Mouse (Mus musculus): ENCODE data around the gene Nat8f1. TPM values are rescaled to one million over a fixed set of nuclear protein-coding genes. Genes with fewer than 3 reads are reported as not detected.
A peak's percentile ranks its signal among the peaks of the same experiment; 100 is the strongest.
"Not testable (repeated sequence)": the region's sequence is repeated elsewhere in the genome, so short reads cannot be mapped to it uniquely, and the experiment has no call there.

Gene Nat8f1
- polyA plus RNA-seq (2012; ENCODE audit: insufficient read depth, insufficient read length, missing spikeins) = 11.6 and 12.2 TPM in 2 replicates

DNA sequence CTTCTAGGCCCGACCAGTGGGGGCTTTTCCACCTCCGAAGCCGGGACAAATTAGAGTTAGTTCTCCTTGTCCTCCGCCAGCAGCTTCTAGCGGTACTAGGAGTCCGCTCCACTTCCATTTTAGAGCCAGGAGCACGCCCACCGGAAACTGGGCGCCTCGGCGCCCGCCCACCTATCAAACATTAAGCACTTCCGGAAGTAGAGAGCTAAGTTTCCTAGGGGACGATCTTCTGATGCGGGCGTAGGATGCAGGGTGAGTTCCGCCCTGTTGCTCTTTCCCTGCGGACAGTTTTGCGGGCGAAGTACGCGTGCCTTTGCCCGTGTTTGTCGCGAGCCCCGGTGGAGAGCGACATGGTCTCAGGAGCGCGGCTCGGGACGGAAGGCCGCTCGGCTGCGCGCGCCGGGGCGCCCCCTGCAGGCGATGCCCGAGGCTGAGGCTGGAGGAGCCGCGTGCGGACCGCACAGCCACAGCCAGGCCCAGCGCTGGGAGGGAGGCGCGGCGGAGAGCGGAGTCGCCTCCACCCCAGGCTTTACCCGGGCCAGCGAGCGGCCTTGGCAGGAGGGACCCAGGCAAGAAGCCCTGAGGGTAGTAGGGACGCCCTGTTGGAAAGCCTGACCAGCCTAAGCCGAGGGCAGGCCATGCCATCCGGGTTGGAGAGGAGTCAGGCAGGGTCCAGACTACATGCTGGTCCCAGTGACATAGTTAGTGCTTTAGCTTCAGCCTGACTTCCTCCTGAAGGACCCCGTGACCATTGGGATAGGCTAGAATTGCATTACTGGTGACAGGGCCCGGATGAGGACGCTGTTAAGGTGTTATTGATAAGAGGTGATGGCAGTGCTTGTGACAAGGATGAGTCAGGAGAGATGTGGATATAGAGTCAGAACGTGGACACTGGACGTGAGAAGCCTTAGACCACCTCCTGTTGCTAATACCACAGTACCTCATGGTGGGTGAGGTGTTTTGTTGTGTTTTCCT is at the start of gene Nat8f1:
Gene Nat8f1, minus strand, starts transcription at position 149 of the 975 bp plus-strand sequence.
- Histone ChIP-seq H3K27ac (replicated peaks; ENCODE audit: low read depth, low read length) (peak within 1 kb of the TSS; percentile 85), H3K4me3 (ENCODE audit: insufficient read depth, low read depth, low read length) (peak within 1 kb of the TSS; percentile 96)
- not testable (repeated sequence) for H3K4me1 ChIP-seq (ENCODE audit: control insufficient read depth, insufficient read depth, insufficient read length, low read length)

GRCm38 (mm10) chr6:85961101-85962091 is 45.9 kb upstream of the Nat8f1 start, which contains the start of gene Dusp11:
TSS of gene Dusp11 (minus strand) at chr6:85961667.
- Histone ChIP-seq H3K27ac (replicated peaks; ENCODE audit: low read depth, low read length) (peak within 1 kb of the TSS; percentile 97), H3K4me1 (ENCODE audit: control insufficient read depth, insufficient read depth, insufficient read length, low read length) (peaks cover 5% of the 10 kb centered on the region), H3K4me3 (ENCODE audit: insufficient read depth, low read depth, low read length) (peak within 1 kb of the TSS; percentile 96)

GRCm38 (mm10) chr6:85957581-85957980 is 42.1 kb upstream of the Nat8f1 start:
- Histone ChIP-seq H3K4me1 (ENCODE audit: control insufficient read depth, insufficient read depth, insufficient read length, low read length) (peaks cover 3% of the 10 kb centered on the region), H3K27ac (replicated peaks; ENCODE audit: low read depth, low read length) (no peak overlapping the region), H3K4me3 (ENCODE audit: insufficient read depth, low read depth, low read length) (no peak overlapping the region)

GRCm38 (mm10) chr6:85948549-85948948 is 33.1 kb upstream of the Nat8f1 start:
- no peaks in the 10 kb centered on the region for H3K4me1 ChIP-seq (ENCODE audit: control insufficient read depth, insufficient read depth, insufficient read length, low read length)
- no peak overlapping the region for H3K4me3 ChIP-seq (ENCODE audit: insufficient read depth, low read depth, low read length)
- no peak overlapping the region for H3K27ac ChIP-seq (replicated peaks; ENCODE audit: low read depth, low read length)

GRCm38 (mm10) chr6:85942469-85942868 is 27.0 kb upstream of the Nat8f1 start:
- Histone ChIP-seq H3K4me1 (ENCODE audit: control insufficient read depth, insufficient read depth, insufficient read length, low read length) (no peaks in the 10 kb centered on the region), H3K27ac (replicated peaks; ENCODE audit: low read depth, low read length) (no peak overlapping the region), H3K4me3 (ENCODE audit: insufficient read depth, low read depth, low read length) (no peak overlapping the region)

- no peak overlapping the region for H3K27ac ChIP-seq (replicated peaks; ENCODE audit: low read depth, low read length)
- no peak overlapping the region for H3K4me3 ChIP-seq (ENCODE audit: insufficient read depth, low read depth, low read length)
- no peaks in the 10 kb centered on the region for H3K4me1 ChIP-seq (ENCODE audit: control insufficient read depth, insufficient read depth, insufficient read length, low read length)
Measured at GRCm38 (mm10) chr6:85938701-85939100, 23.2 kb upstream of the Nat8f1 start.

DNA sequence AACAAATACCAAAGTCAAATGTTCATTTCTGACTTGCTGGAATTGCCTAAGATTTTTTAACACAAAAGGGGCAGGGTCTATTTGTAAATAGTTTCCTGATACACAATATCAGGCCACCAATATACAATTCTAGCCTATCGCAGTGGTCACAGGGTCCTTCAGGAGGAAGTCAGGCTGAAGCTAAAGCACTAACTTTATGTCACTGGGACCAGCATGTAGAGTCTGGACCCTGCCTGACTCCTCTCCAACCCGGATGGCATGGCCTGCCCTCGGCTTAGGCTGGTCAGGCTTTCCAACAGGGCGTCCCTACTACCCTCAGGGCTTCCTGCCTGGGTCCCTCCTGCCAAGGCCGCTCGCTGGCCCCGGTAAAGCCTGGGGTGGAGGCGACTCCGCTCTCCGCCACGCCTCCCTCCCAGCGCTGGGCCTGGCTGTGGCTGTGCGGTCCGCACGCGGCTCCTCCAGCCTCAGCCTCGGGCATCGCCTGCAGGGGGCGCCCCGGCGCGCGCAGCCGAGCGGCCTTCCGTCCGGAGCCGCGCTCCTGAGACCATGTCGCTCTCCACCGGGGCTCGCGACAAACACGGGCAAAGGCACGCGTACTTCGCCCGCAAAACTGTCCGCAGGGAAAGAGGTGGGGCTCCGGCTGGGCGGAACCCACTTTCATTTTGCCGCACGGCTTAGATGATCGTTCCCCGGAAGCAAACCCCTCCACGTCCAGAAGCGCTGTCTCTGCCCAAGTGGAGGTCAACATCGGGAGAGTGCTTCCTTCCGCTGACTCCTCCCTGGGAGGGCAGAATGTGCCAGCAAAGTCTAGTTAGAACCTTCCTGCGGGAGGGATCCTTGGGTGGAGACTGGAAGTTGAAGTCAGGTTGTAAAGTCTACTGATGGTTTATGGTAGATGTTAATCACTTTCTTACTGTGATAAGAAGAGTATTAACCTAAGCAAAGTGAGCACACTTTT is 21.3 kb upstream of the Nat8f1 start:
- H3K4me3 ChIP-seq (ENCODE audit: insufficient read depth, low read depth, low read length) = peak overlapping the region; percentile 65
- H3K27ac ChIP-seq (replicated peaks; ENCODE audit: low read depth, low read length) = peak overlapping the region; percentile 51
- not testable (repeated sequence) for H3K4me1 ChIP-seq (ENCODE audit: control insufficient read depth, insufficient read depth, insufficient read length, low read length)

DNA sequence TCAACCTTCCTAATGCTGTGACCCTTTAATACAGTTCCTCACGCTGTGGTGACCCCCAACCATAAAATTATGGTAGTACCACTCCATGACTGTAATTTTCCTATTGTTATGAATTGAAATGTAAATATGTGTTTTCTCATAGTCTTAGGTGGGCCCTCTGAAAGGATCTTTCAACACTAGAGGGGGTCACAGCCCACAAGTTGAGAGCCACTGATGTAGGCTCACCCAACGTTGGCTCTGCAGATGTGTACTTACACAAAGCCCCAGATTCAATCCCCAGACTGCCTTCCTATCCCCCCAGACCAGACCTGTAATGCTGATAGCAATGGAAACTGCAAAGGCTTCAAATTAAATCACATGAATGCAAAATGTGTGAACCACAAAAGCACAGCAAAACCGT is 20.2 kb upstream of the Nat8f1 start:
- Histone ChIP-seq H3K4me3 (ENCODE audit: insufficient read depth, low read depth, low read length) (no peak overlapping the region), H3K4me1 (ENCODE audit: control insufficient read depth, insufficient read depth, insufficient read length, low read length) (no peaks in the 10 kb centered on the region), H3K27ac (replicated peaks; ENCODE audit: low read depth, low read length) (no peak overlapping the region)

DNA sequence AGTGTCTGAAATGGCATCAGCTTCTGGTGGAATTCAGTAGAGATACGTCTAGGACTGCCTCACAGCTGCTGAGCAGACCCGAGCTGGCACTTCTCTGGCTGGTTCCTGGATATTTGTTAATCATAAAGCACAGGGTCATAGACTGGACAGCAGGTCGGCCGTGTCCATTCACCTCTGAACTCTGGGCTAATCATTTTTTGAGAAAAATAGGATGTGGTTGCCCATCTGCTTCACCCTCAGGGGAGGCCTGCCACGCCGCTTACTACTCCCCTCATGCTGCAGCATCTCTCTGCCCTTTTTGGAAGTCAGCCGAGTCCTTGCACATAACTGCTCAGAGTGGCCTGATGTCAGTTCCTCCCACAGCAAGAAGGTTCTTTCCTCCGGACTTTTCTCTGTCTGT is 18.6 kb upstream of the Nat8f1 start:
- Histone ChIP-seq H3K4me1 (ENCODE audit: control insufficient read depth, insufficient read depth, insufficient read length, low read length) (no peaks in the 10 kb centered on the region), H3K4me3 (ENCODE audit: insufficient read depth, low read depth, low read length) (no peak overlapping the region), H3K27ac (replicated peaks; ENCODE audit: low read depth, low read length) (no peak overlapping the region)

- no peak overlapping the region for H3K27ac ChIP-seq (replicated peaks; ENCODE audit: low read depth, low read length)
- H3K4me3 ChIP-seq (ENCODE audit: insufficient read depth, low read depth, low read length) = no peak overlapping the region
- no peaks in the 10 kb centered on the region for H3K4me1 ChIP-seq (ENCODE audit: control insufficient read depth, insufficient read depth, insufficient read length, low read length)
Measured at GRCm38 (mm10) chr6:85929312-85929711, 13.8 kb upstream of the Nat8f1 start.

DNA sequence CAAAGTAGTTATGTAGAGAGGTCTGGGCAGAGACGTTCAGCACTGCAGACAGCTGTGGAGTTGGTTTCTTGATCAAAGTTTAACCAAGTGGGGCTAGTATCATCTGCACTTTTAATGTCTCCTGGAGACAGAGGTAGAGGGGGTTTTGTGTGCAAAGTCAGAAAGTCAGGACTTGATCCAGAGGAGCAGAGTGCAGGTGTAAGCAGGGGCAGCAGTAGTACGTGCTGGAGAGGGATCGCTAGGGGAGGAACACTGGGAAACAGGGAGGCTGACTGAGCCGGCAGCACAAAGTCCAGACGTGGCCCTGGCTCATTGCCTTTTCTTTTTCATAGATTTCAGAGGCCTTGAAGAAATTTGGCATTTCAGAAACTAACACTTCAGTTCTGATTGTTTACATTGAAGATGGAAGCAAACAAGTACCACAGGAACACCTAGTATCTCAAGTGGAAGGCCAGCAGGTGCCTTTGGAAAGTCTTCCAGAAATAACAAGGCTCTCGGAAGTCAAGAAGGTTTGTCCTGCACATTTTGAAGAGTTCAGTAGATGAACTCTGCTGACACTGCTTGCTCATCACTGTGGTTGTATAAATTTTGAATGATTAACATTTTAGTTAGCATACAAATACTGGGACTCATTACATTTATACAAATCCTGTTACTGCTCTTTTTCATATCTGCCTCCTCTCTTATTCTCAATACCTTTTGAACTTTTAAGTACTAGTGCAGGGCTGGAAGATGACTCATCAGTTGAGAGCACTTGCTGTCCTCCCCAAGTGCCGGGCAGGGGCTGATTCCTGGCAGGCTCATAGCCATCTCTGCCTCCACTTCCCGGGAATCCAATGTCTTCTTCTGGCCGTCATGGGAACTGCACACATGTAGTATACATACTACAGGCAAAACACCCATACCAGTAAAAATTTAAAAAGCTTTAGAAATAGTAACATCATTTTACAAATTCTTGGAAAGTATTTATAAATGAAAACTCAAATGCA is 12.3 kb upstream of the Nat8f1 start:
- Histone ChIP-seq H3K27ac (replicated peaks; ENCODE audit: low read depth, low read length) (no peak overlapping the region), H3K4me1 (ENCODE audit: control insufficient read depth, insufficient read depth, insufficient read length, low read length) (no peaks in the 10 kb centered on the region), H3K4me3 (ENCODE audit: insufficient read depth, low read depth, low read length) (no peak overlapping the region)

- no peak overlapping the region for H3K4me3 ChIP-seq (ENCODE audit: insufficient read depth, low read depth, low read length)
- no peak overlapping the region for H3K27ac ChIP-seq (replicated peaks; ENCODE audit: low read depth, low read length)
- H3K4me1 ChIP-seq (ENCODE audit: control insufficient read depth, insufficient read depth, insufficient read length, low read length) = no peaks in the 10 kb centered on the region
Measured at GRCm38 (mm10) chr6:85926709-85927108, 11.2 kb upstream of the Nat8f1 start.

- H3K4me1 ChIP-seq (ENCODE audit: control insufficient read depth, insufficient read depth, insufficient read length, low read length) = no peaks in the 10 kb centered on the region
- H3K27ac ChIP-seq (replicated peaks; ENCODE audit: low read depth, low read length) = no peak overlapping the region
- H3K4me3 ChIP-seq (ENCODE audit: insufficient read depth, low read depth, low read length) = no peak overlapping the region
Measured at GRCm38 (mm10) chr6:85923643-85924042, 8.2 kb upstream of the Nat8f1 start.
